Mouse (Mus musculus) CH12.LX (cell line): ENCODE measurements around the gene Csnk2a1. TPM values are rescaled to one million over a fixed set of nuclear protein-coding genes. Genes with fewer than 3 reads are reported as not detected.

Experiments used
- DNase-seq: peaks from one replicate; pipeline ENCODE4 v3.0.0-alpha.2; 2013; ENCODE audit errors: extremely low read depth
- H3K27ac ChIP-seq: 2 replicates; pipeline ENCODE4 v1.5.1; 2012; ENCODE audit warnings: low read depth, mild to moderate bottlenecking, control low read depth, moderate library complexity; ENCODE audit not compliant: insufficient read depth
- H3K27me3 ChIP-seq: replicated peaks from 2 replicates; pipeline ENCODE3; 2012; ENCODE audit warnings: inconsistent platforms
- H3K36me3 ChIP-seq, 2 experiments: replicated peaks in 1 of 2; 2 replicates each; pipeline versions ENCODE3 to v1.6.1; 2012; ENCODE audit warnings: inconsistent platforms in 1 of 2, low read length in 1 of 2, mild to moderate bottlenecking in 1 of 2, mixed read lengths in 1 of 2, moderate library complexity in 1 of 2; ENCODE audit not compliant: control insufficient read depth in 1 of 2, insufficient read depth in 1 of 2
- H3K4me1 ChIP-seq, 2 experiments: 2 replicates each; pipeline ENCODE4 v1.6.1; 2012; ENCODE audit warnings: inconsistent platforms in 1 of 2, moderate library complexity in 1 of 2; ENCODE audit not compliant: insufficient read depth in 2 of 2, control insufficient read depth in 1 of 2
- H3K4me2 ChIP-seq: 2 replicates; pipeline ENCODE4 v1.6.1; 2012; ENCODE audit warnings: low read depth, mild to moderate bottlenecking, control low read depth; ENCODE audit not compliant: poor library complexity, insufficient read depth, severe bottlenecking
- H3K4me3 ChIP-seq, 3 experiments: fragments of 150-350 bp in 1 of 3; sonication (generic) in 1 of 3; replicated peaks in 1 of 3; 2 replicates each; pipeline versions ENCODE3 to v1.5.1; 2011 to 2012; ENCODE audit warnings: low read depth in 2 of 3, low read length in 2 of 3, mild to moderate bottlenecking in 2 of 3, moderate library complexity in 2 of 3, control low read depth in 1 of 3, improper control_type of control experiment in 1 of 3, inconsistent platforms in 1 of 3, mixed read lengths in 1 of 3; ENCODE audit not compliant: poor library complexity in 1 of 3
- H3K79me2 ChIP-seq: replicated peaks from 2 replicates; pipeline ENCODE4 v1.6.1; 2012; ENCODE audit warnings: mild to moderate bottlenecking, moderate library complexity; ENCODE audit not compliant: control insufficient read depth, poor library complexity, insufficient read depth, severe bottlenecking; ENCODE audit errors: extremely low read depth
- H3K9ac ChIP-seq: 2 replicates; pipeline ENCODE4 v1.6.1; 2012; ENCODE audit warnings: low read depth, mild to moderate bottlenecking, control low read depth, moderate library complexity; ENCODE audit not compliant: insufficient read depth
- H3K9me3 ChIP-seq: replicated peaks from 2 replicates; pipeline ENCODE3; 2012; ENCODE audit warnings: low read length, inconsistent platforms, mixed read lengths
- CHD1 ChIP-seq: IDR thresholded peaks from 2 replicates; pipeline ENCODE4 v1.6.1; 2012; ENCODE audit warnings: low read depth, low read length, improper control_type of control experiment, inconsistent platforms
- CHD2 ChIP-seq: IDR thresholded peaks from 2 replicates; pipeline ENCODE4 v1.6.1; 2011; ENCODE audit warnings: low read length, improper control_type of control experiment
- CTCF ChIP-seq, 2 experiments: IDR thresholded peaks in 1 of 2; conservative IDR thresholded peaks in 1 of 2; 2 replicates each; pipeline ENCODE4 v1.5.1; 2011 to 2012; ENCODE audit warnings: low read depth in 2 of 2, low read length in 2 of 2, improper control_type of control experiment in 1 of 2, inconsistent platforms in 1 of 2, mild to moderate bottlenecking in 1 of 2, moderate library complexity in 1 of 2
- E2F4 ChIP-seq: IDR thresholded peaks from 2 replicates; pipeline ENCODE4 v1.6.1; 2011; ENCODE audit warnings: low read depth, low read length, improper control_type of control experiment; ENCODE audit not compliant: insufficient replicate concordance
- ETS1 ChIP-seq: conservative IDR thresholded peaks from 2 replicates; pipeline ENCODE4 v1.6.1; 2012; ENCODE audit warnings: low read depth, mild to moderate bottlenecking, inconsistent platforms, low read length, improper control_type of control experiment, moderate library complexity
- GABPA ChIP-seq: IDR thresholded peaks from 2 replicates; pipeline ENCODE4 v1.6.1; 2012; ENCODE audit warnings: low read depth, low read length, improper control_type of control experiment, inconsistent platforms; ENCODE audit not compliant: insufficient replicate concordance
- JUN ChIP-seq: IDR thresholded peaks from 2 replicates; pipeline ENCODE4 v1.6.1; 2011; ENCODE audit warnings: low read depth, mild to moderate bottlenecking, low read length, improper control_type of control experiment, moderate library complexity; ENCODE audit not compliant: insufficient read depth
- JUND ChIP-seq: conservative IDR thresholded peaks from 2 replicates; pipeline ENCODE4 v1.6.1; 2011; ENCODE audit warnings: low read depth, low read length, improper control_type of control experiment
- KAT2A ChIP-seq: IDR thresholded peaks from 2 replicates; pipeline ENCODE4 v1.6.1; 2012; ENCODE audit warnings: low read length, improper control_type of control experiment, inconsistent platforms; ENCODE audit not compliant: insufficient replicate concordance
- MAFK ChIP-seq: IDR thresholded peaks from 2 replicates; pipeline ENCODE4 v1.6.1; 2011; ENCODE audit warnings: low read length, improper control_type of control experiment; ENCODE audit not compliant: insufficient replicate concordance
- MAX ChIP-seq: IDR thresholded peaks from 2 replicates; pipeline ENCODE4 v1.6.1; 2011; ENCODE audit warnings: low read length, improper control_type of control experiment
- MAZ ChIP-seq: IDR thresholded peaks from 2 replicates; pipeline ENCODE4 v1.6.1; 2012; ENCODE audit warnings: low read depth, mild to moderate bottlenecking, inconsistent platforms, low read length, improper control_type of control experiment, moderate library complexity
- MEF2A ChIP-seq: IDR thresholded peaks from 2 replicates; pipeline ENCODE4 v1.6.1; 2014; ENCODE audit warnings: low read depth, mild to moderate bottlenecking, inconsistent platforms, low read length, improper control_type of control experiment, borderline replicate concordance
- NRF1 ChIP-seq: IDR thresholded peaks from 2 replicates; pipeline ENCODE4 v1.6.1; 2014; ENCODE audit warnings: low read depth, mild to moderate bottlenecking, inconsistent platforms, low read length, improper control_type of control experiment, moderate library complexity
- PAX5 ChIP-seq: IDR thresholded peaks from 2 replicates; pipeline ENCODE4 v1.6.1; 2012; ENCODE audit warnings: low read length, inconsistent platforms, mixed read lengths
- POLR2A ChIP-seq: IDR thresholded peaks from 2 replicates; pipeline ENCODE4 v1.6.1; 2011; ENCODE audit warnings: low read depth, mild to moderate bottlenecking, improper control_type of control experiment, low read length
- POLR2AphosphoS2 ChIP-seq: IDR thresholded peaks from 2 replicates; pipeline ENCODE4 v1.6.1; 2011; ENCODE audit warnings: low read depth, low read length, improper control_type of control experiment
- RAD21 ChIP-seq: IDR thresholded peaks from 2 replicates; pipeline ENCODE4 v1.6.1; 2011; ENCODE audit warnings: low read depth, mild to moderate bottlenecking, low read length, improper control_type of control experiment, moderate library complexity
- RCOR1 ChIP-seq: conservative IDR thresholded peaks from 2 replicates; pipeline ENCODE4 v1.6.1; 2012; ENCODE audit warnings: low read depth, mild to moderate bottlenecking, inconsistent platforms, low read length, improper control_type of control experiment
- SMC3 ChIP-seq: IDR thresholded peaks from 2 replicates; pipeline ENCODE4 v1.6.1; 2011; ENCODE audit warnings: low read depth, low read length, improper control_type of control experiment
- TBP ChIP-seq: conservative IDR thresholded peaks from 2 replicates; pipeline ENCODE4 v1.6.1; 2011; ENCODE audit warnings: low read depth, low read length, improper control_type of control experiment
- TCF12 ChIP-seq: IDR thresholded peaks from 2 replicates; pipeline ENCODE4 v1.6.1; 2014; ENCODE audit warnings: low read depth, mild to moderate bottlenecking, inconsistent platforms, low read length, improper control_type of control experiment
- USF1 ChIP-seq: IDR thresholded peaks from 2 replicates; pipeline ENCODE4 v1.6.1; 2014; ENCODE audit warnings: low read depth, mild to moderate bottlenecking, inconsistent platforms, low read length, improper control_type of control experiment
- ZC3H11A ChIP-seq: IDR thresholded peaks from 2 replicates; pipeline ENCODE4 v1.6.1; 2012; ENCODE audit warnings: low read depth, mild to moderate bottlenecking, inconsistent platforms, low read length, improper control_type of control experiment
- ZMIZ1 ChIP-seq: IDR thresholded peaks from 2 replicates; pipeline ENCODE4 v1.6.1; 2012; ENCODE audit warnings: low read depth, mild to moderate bottlenecking, inconsistent platforms, low read length, improper control_type of control experiment
- ZNF384 ChIP-seq: IDR thresholded peaks from 2 replicates; pipeline ENCODE4 v1.6.1; 2012; ENCODE audit warnings: low read depth, low read length, improper control_type of control experiment, inconsistent platforms
- dilution Hi-C: fragments of 300-500 bp; cut with MboI; formaldehyde crosslinking; loops from 2 replicates; pipeline ENCODE4 v1.14.3; 2020; ENCODE audit warnings: low sequenced_read_pairs; ENCODE audit not compliant: extremely low pct_unique_long_range_greater_than_20kb, extremely low pct_ligation_motif_present
- in situ Hi-C: fragments of 300-500 bp; cut with MboI; formaldehyde crosslinking; loops from 3 replicates; pipeline ENCODE4 v1.14.3; 2019; ENCODE audit warnings: low sequenced_read_pairs, low pct_ligation_motif_present, low pct_unique_long_range_greater_than_20kb, mixed read lengths
- polyA plus RNA-seq: library from polyadenylated mRNA; unstranded; fragments of >175 nt; gene quantifications from 2 replicates; pipeline ENCODE4 v1.2.1, GENCODE M21; 2012; ENCODE audit warnings: low read depth; ENCODE audit not compliant: insufficient read length
- total RNA-seq, 2 experiments: library from RNA; depleted of rRNA; stranded (reverse); fragments of 300-350 nt in 1 of 2; fragments of >200 nt in 1 of 2; gene quantifications; 2 replicates each; pipeline ENCODE4 v1.2.3; 2012 to 2014

Gene Csnk2a1
- total and polyA plus RNA-seq, 3 experiments = 79.2 to 145 (median 100) TPM

- no peaks in the 10 kb centered on the region for H3K9me3 ChIP-seq
- H3K27me3 ChIP-seq = no peaks in the 10 kb centered on the region
- dilution Hi-C loops = no loop called here
- in situ Hi-C loops = no loop called here
- no peak overlapping the region for H3K9ac ChIP-seq
- H3K4me3 ChIP-seq = no peak overlapping the region
- no peak overlapping the region for H3K4me2 ChIP-seq
- no peak for DNase-seq
- no peak overlapping the region for H3K27ac ChIP-seq
- no peak for TF ChIP-seq CTCF (conservative IDR thresholded peaks at IDR 0.05 in 1 of 2, IDR thresholded peaks at IDR 0.05 in 1 of 2; ENCODE audit: low read depth in 2 of 2, low read length in 2 of 2)
- no peak for TF ChIP-seq PAX5
- TF ChIP-seq POLR2A = no peak
- TF ChIP-seq TBP = no peak
- no peak for TF ChIP-seq ZC3H11A
- TF ChIP-seq MEF2A = no peak
- TF ChIP-seq RCOR1 = no peak
- TF ChIP-seq GABPA = no peak
- no peak for TF ChIP-seq RAD21
- TF ChIP-seq CHD1 = no peak
- no peak for TF ChIP-seq JUND
- no peak for TF ChIP-seq MAFK
- TF ChIP-seq MAZ = no peak
- TF ChIP-seq USF1 = no peak
- TF ChIP-seq E2F4 = no peak
- no peak for TF ChIP-seq JUN
- TF ChIP-seq CHD2 = no peak
- no peak for TF ChIP-seq ETS1
- TF ChIP-seq, all 38 proteins: peak for 0
- H3K4me1 ChIP-seq = peaks cover 0 to 17% of the 10 kb centered on the region in 2 experiments; a peak in 2 of 4 replicates
- H3K79me2 ChIP-seq = no peaks in the 10 kb centered on the region
- peaks cover 84 to 98% of the 10 kb centered on the region in 2 experiments for H3K36me3 ChIP-seq
These were observed 97.3 kb downstream of the Csnk2a1 start for GRCm38 (mm10) chr2:152323971-152324370.

GRCm38 (mm10) chr2:152324842-152325241, 98.2 kb downstream of the Csnk2a1 start:
- Histone ChIP-seq H3K27ac (no peak overlapping the region), H3K4me3 (no peak overlapping the region), H3K4me2 (no peak overlapping the region), H3K79me2 (peaks cover 9% of the 10 kb centered on the region), H3K9ac (no peak overlapping the region), H3K27me3 (no peaks in the 10 kb centered on the region), H3K9me3 (no peaks in the 10 kb centered on the region), H3K36me3 (peaks cover 81 to 98% of the 10 kb centered on the region in 2 experiments), H3K4me1 (peaks cover 0 to 25% of the 10 kb centered on the region in 2 experiments; a peak in 3 of 4 replicates)
- in situ Hi-C loops = loop anchor here (5.0 kb wide), 1 partner anchor 33 kb away; the partner anchor contains the start of gene Tbc1d20
- dilution Hi-C loops = no loop called here
- TF ChIP-seq GABPA = no peak
- TF ChIP-seq SMC3 = no peak
- no peak for TF ChIP-seq ETS1
- TF ChIP-seq TCF12 = no peak
- TF ChIP-seq RAD21 = no peak
- no peak for TF ChIP-seq KAT2A
- no peak for TF ChIP-seq POLR2AphosphoS2
- no peak for TF ChIP-seq MEF2A
- no peak for TF ChIP-seq ZNF384
- no peak for TF ChIP-seq E2F4
- no peak for TF ChIP-seq CTCF (conservative IDR thresholded peaks at IDR 0.05 in 1 of 2, IDR thresholded peaks at IDR 0.05 in 1 of 2; ENCODE audit: low read depth in 2 of 2, low read length in 2 of 2)
- TF ChIP-seq TBP = no peak
- TF ChIP-seq MAX = no peak
- no peak for TF ChIP-seq CHD1
- TF ChIP-seq PAX5 = no peak
- no peak for TF ChIP-seq ZMIZ1
- no peak for TF ChIP-seq ZC3H11A
- no peak for TF ChIP-seq NRF1
- no peak for TF ChIP-seq POLR2A
- no peak for DNase-seq
